Mouse (Mus musculus) adrenal gland, adult (tissue): ENCODE measurements around the gene Prg2.

ENCODE experiments used
- DNase-seq, 2 experiments: peaks; one replicate each; pipeline ENCODE4 v3.0.0; 2022 to 2023; ENCODE audit warnings: low spot score in 1 of 2; ENCODE audit not compliant: inconsistent age in 2 of 2

Gene Prg2

DNA sequence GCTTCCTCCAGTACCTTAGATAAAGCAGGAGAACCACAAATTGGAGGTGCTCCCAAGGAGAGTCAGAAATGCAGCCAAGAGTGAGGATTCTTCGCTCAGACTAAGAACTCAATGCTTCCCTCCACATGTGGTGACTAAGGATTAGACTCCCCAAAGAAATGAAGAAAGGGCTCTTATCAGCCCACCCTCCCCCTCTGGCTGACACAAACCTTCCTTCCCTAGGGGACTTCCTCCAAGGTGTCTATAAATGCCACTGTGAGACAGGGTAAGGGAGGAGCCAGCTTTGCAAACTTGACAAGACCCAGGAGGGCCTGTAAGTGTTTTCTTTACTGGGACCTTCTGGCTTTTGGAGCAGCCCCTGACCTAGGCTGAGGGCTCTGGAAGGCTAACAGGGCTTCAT lies at the start of gene Prg2:
Gene Prg2 (plus strand): TSS at position 274 of the 400 bp plus-strand sequence.
- no peak for DNase-seq

GRCm38 (mm10) chr2:84933992-84934648 lies 46.1 kb upstream of the Prg2 start:
- no peak for DNase-seq

DNA sequence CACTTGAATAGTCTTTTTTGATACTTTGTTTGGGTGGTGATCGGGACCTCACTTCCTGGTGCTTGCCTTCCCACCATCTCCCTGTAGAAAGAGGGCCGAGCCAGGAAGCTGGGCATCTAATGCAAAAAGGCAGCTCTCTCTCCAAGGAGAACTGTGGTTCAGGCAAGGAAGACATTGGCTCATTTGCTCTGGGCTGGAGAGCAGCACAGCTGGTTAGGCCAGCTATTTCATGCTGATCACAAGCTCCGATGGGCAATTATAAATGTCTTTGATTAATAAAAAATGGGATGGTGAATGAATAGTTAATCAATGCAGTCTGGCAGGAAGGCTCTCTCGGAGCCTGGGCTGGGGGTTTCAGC lies 45.6 kb upstream of the Prg2 start:
- no peak for DNase-seq

DNA sequence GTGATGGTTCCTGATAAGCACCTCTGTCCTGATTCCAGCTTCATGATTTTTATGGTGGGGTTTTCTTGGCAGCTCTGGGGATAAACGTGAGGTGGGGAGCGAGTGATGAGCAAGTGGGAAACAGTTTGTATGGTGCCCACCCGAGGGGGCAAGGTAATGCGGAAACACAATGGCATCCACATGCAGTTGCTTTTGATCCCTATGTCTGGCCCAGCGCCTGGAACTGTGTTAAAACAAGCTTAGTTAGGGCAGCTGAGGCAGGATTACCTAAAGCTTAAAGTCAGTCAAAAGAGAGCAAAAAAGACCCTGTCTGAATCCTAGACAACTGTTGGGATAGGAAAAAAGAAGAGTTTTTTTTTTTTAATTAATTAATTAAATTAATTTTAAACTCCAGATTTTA lies 45.2 kb upstream of the Prg2 start:
- no peak for DNase-seq

- peak; percentile 79 to 89 for DNase-seq
These were observed 43.5 kb upstream of the Prg2 start, which contains the start of gene Slc43a3 for GRCm38 (mm10) chr2:84936474-84937429. Slc43a3 (plus strand) TSS chr2:84936579.

DNA sequence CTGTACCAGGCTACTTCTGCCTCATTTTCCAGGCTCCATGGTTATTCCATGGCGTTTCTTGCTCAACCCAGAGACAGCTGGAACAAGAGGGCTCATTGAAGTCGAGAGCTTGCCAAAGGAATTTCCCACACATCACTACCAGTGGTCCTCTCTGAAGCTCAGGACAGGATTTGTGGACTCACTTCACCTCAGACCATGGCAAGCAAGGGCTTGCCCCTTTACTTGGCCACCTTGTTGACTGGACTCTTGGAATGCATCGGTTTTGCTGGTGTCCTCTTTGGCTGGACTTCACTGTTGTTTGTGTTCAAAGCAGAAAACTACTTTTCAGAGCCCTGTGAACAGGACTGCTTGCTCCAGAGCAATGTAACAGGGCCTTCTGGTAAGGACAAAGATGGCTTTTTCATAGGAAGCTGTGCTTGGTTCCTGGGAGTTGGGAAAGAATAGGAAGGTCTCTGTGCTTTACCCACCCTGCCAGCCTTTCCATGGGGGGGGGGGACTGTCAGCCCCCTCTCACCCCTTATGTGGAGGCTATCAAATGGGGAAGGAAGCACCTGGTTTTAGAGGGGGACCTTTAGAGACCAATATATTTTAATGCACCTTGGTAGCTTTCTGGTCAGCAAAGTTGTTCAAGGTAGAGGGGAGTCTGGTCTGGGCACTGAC lies 42.6 kb upstream of the Prg2 start:
- DNase-seq: no peak

DNA sequence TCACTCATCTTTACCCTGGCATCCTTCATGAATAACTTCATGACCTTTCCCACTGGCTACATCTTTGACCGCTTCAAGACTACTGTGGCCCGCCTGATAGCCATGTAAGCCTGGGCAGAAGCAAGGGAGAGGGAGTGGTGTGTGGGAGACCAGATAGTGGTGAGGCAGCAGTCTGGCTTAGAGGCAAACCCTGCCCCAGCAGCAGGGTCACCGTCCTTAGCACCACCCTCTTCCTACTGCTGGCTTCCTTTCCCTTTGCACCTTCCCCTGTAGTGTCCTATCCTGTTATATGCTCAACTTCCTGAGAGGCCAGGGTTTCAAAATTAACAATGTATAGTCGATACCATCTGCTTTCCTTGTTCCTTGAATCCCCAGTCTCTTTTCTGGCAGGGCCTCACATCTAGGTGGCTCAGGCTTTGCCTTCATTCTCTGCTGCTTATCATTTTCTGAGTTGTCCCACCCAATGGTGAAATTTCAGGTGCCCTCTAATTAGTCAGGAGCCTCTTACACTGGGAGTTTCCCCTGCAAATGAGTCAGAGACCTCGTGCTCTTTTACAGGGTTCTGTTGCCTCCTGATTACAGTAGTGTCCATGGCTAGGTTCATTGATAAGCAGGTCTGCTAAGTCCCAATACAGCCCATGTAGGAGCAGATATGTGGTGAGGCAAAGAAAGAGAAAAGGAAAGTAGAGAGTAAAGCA lies 41.9 kb upstream of the Prg2 start:
- peak; percentile 27 to 56 for DNase-seq

DNA sequence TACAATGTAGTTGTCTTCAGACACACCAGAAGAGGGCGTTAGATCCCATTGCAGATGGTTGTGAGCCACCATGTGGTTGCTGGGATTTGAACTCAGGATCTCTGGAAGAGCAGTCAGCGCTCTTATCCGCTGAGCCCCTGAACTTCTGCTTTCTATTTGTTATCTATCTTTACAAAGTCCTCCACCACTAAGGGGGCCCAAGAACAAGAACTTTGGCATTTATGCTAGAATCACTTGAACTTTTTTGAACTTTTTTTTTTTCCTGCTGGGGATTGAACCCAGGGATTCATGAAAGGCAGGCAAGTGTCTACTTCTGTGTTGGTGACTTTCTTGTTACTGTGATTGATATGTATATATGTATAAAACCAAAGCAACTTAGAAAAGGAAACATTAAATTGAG lies 41.0 kb upstream of the Prg2 start:
- no peak for DNase-seq

- no peak for DNase-seq
These were observed 40.5 kb upstream of the Prg2 start for GRCm38 (mm10) chr2:84939711-84940110.

GRCm38 (mm10) chr2:84941332-84941731 lies 38.9 kb upstream of the Prg2 start:
- no peak for DNase-seq

- DNase-seq: no peak
These were observed 38.5 kb upstream of the Prg2 start for GRCm38 (mm10) chr2:84941795-84942194.

DNA sequence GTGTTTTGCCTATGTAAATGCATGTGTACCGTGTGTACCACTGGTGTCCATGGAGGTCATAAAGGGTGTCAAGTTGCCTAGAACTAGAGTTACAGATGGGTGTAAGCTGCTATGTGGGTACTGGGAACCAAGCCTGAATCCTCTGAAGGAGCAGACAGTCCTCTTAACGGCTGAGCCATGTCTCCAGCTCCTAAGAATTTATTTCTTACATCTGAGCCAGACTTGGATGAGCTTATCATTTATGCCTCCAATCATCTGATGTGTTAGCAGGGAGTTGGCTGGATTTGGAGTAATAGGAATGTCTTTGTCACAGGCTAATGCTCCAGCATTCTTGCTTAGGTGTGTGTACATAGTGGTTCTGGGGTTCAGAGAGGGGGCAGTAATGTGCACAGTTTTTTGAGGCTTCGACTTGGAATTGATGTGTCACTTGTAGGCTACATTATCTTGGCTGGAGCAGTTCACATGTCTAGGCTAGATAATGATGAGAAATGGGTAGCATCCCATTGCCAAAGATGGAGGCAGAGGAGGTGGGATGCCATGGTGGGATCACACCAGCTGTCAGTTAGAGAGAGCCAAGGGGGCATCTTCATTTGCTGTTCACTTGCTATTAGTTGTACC lies 33.0 kb upstream of the Prg2 start:
- DNase-seq: no peak

DNA sequence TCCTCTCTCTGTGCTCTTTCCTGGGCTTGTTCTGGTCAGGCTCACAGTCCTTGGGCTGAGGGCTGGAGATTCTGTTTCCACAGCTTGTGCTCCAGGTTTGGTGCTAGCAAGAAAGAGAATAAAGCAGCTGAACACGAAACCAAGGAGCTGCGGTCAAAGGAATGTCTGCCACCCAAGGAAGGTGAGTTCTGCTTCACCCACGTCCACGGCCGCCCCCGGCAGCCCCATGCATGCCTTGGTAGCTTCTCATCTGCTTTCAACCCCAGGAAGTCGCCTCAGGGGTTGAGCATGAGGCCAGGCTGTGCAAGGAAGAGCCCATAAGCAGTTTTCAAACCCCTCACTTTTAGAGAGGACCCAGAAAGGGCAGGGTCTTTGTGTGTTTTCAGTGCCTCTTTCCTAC lies 32.0 kb upstream of the Prg2 start:
- peak in 1 of 2 experiments; percentile 14 for DNase-seq

DNA sequence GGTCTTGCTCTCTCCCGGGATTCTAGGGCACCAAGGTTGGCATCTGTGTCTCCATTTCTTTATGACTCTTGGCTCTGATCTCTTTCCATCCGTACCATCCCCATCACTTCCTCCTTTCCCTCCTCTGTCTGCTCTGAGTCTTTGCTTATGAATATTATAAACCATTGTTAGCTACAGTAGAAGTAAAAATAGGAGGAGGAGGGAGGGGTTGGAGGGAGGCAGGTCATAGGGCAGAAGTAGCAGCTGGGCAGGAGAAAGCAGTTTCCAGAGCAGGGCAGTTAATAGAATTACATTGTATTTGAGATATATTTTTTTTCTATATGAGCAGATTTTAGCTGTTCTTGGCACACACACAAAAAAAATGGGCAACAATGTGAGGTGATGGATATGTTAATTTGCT lies 31.5 kb upstream of the Prg2 start:
- DNase-seq: peak in 1 of 2 experiments; percentile 12

DNA sequence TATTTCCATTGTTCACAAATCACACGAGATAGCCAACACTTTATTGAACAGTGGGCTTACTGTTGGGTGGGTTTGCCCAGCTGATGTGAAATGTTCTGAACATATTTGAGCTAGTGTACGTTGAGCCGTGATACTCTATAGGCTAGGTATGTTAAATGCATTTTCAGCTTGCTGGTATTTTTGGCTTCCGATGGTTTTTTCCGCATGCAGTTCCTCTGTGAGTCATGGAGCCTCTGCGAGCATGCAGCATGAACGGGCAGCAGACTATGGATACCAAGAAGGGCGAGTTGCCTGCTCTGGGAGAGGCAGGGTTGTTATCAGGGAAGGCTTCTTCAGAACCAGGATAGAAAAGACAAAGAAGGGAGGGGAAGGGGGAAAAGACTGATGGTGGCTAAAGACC lies 29.2 kb upstream of the Prg2 start:
- DNase-seq: no peak

DNA sequence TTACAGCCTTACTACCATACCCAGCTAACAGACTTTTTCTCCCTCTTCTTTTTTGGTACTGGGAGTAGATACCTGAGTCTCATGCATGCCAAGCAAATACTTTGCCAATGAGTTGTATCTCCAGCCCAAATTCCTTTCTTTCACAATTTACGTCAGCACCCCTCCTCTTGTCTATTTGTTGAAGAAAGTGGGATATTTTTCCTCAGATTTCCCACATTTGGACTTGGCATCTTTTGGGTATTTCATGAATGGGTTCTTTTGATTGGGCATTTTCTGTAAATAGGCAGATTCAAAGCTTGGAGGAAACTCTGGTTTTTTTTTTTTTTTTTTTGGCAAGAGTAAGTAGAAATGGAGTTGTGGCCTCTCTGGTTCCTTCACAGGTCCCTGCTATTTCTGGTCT lies 28.0 kb upstream of the Prg2 start:
- DNase-seq: no peak

DNA sequence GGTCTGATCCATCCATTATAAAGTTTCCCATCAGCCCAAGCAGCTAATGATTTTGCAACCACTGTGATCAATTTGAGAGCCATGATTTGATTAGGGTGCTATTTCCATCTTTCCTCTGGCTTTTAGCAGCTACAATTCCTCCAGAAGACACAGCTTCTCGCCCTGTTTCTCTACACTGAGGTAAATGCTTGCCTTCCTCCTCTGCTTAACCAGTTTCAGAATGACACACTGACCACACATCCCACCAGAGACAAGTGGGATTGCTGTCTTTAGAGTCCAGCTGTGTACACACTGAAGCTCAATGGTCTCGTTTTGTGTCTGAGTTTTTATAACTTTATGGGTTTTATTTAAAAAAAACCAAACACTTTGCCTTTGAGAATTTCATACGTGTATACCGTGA lies 27.6 kb upstream of the Prg2 start:
- no peak for DNase-seq

- DNase-seq: no peak
These were observed 24.8 kb upstream of the Prg2 start for GRCm38 (mm10) chr2:84955435-84955834.

- peak; percentile 70 to 87 for DNase-seq
These were observed 24.0 kb upstream of the Prg2 start for GRCm38 (mm10) chr2:84956274-84956673.

GRCm38 (mm10) chr2:84958588-84959264 lies 21.5 kb upstream of the Prg2 start:
- DNase-seq: no peak
